Mouse (Mus musculus): ENCODE measurements at regions not wholly inside any gene's neighbourhood (a gene's known extent, or its start where the extent isn't known, plus 50 kb on each side); places are given as distances from the start of the nearest gene placed in this dataset.

- ATAC-seq: no peak
Observed at GRCm38 (mm10) chr7:73151586-73152467, 223.5 kb upstream of the Rgma start.

- no peak for ATAC-seq
Observed at GRCm38 (mm10) chr7:73153668-73154067, 221.6 kb upstream of the Rgma start.

- no peak for ATAC-seq
Observed at GRCm38 (mm10) chr7:73158833-73159232, 216.5 kb upstream of the Rgma start.

- ATAC-seq: no peak
Observed at GRCm38 (mm10) chr7:73160968-73161367, 214.3 kb upstream of the Rgma start.

- no peak for ATAC-seq
Observed at GRCm38 (mm10) chr7:73163687-73164086, 211.6 kb upstream of the Rgma start.

GRCm38 (mm10) chr7:73165521-73165920 lies 209.8 kb upstream of the Rgma start:
- no peak for ATAC-seq

GRCm38 (mm10) chr7:73169416-73169815 lies 205.9 kb upstream of the Rgma start:
- ATAC-seq: no peak

- no peak for ATAC-seq
Observed at GRCm38 (mm10) chr7:73172615-73173014, 202.7 kb upstream of the Rgma start.

- ATAC-seq: no peak
Observed at GRCm38 (mm10) chr7:73183761-73184160, 191.5 kb upstream of the Rgma start.

- ATAC-seq: no peak
Observed at GRCm38 (mm10) chr7:73184208-73185070, 190.9 kb upstream of the Rgma start.

GRCm38 (mm10) chr7:73185071-73185531 lies 190.2 kb upstream of the Rgma start:
- no peak for ATAC-seq

GRCm38 (mm10) chr7:73185591-73185990 lies 189.7 kb upstream of the Rgma start:
- no peak for ATAC-seq

GRCm38 (mm10) chr7:73186501-73186900 lies 188.8 kb upstream of the Rgma start:
- ATAC-seq: no peak

GRCm38 (mm10) chr7:73191388-73192278 lies 183.7 kb upstream of the Rgma start:
- ATAC-seq: no peak

- ATAC-seq: no peak
Observed at GRCm38 (mm10) chr7:73192839-73193238, 182.5 kb upstream of the Rgma start.

GRCm38 (mm10) chr7:73195306-73195705 lies 180.0 kb upstream of the Rgma start:
- ATAC-seq: no peak

- no peak for ATAC-seq
Observed at GRCm38 (mm10) chr7:73196851-73197531, 178.3 kb upstream of the Rgma start.

- ATAC-seq: no peak
Observed at GRCm38 (mm10) chr7:73198069-73198468, 177.2 kb upstream of the Rgma start.

GRCm38 (mm10) chr7:73199967-73200366 lies 175.3 kb upstream of the Rgma start:
- no peak for ATAC-seq

- no peak for ATAC-seq
Observed at GRCm38 (mm10) chr7:73201330-73201729, 174.0 kb upstream of the Rgma start.

GRCm38 (mm10) chr7:73206922-73207811 lies 168.1 kb upstream of the Rgma start:
- no peak for ATAC-seq

All from CD4-positive, CD25-positive, alpha-beta regulatory T cell, adult 4 months (primary cell).